Mouse (Mus musculus): Measurements from ENCODE around the gene Cdca8.

GRCm38 (mm10) chr4:124950181-124951035 lies 11.3 kb upstream of the Cdca8 start:
- TF ChIP-seq CTCF (IDR thresholded peaks at IDR 0.05; ENCODE audit: low read depth) (no peak), EP300 (optimal IDR thresholded peaks at IDR 0.05) (no peak)

Data from stomach, postnatal 0 days (tissue).